Mouse (Mus musculus): ENCODE data around the gene Kcnj10. TPM values are rescaled to one million over a fixed set of nuclear protein-coding genes. Genes with fewer than 3 reads are reported as not detected.

Gene Kcnj10
- total RNA-seq (2017): 0.38 TPM in 1 of 2 replicates, not detected in the other

DNA sequence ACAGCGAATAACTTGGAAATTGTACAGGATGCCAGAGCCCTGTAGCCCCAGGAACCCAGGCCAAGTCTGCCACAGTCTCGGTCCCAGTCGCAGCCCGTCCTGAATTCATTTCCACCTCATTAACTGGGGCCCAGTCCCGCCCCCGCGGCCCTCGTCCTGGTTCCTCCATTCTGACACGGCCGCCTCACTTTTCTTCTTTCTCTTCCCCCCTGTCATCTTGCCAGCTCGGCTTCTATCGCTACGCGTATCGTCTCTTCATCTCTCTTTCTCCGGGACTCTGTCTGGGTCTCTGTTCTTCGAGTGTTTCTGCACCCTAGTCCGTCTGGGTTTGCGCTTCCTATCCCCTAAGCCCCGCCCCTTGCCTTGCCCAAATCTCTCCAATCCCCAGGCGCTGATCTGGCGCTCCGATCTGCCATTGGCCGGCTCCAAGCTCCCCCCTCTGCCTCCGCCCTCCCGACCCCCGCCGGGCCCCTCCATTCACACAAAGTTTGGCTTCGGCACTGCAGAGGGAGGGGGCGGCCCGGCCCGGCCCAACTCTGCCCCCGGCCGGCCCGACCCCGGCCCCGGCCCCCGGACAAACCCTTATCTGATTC, at the start of gene Kcnj10:
TSS of gene Kcnj10 (plus strand) at position 482 of the 593 bp plus-strand sequence.
- peak; percentile 92 to 94 for ATAC-seq (replicated peaks in 1 of 2; ENCODE audit: insufficient read depth in 1 of 2, low FRiP score in 2 of 2, low TSS enrichment in 1 of 2, low read depth in 1 of 2, poor library complexity in 2 of 2, severe bottlenecking in 2 of 2)

- ATAC-seq (replicated peaks in 1 of 2; ENCODE audit: insufficient read depth in 1 of 2, low FRiP score in 2 of 2, low TSS enrichment in 1 of 2, low read depth in 1 of 2, poor library complexity in 2 of 2, severe bottlenecking in 2 of 2): no peak
Observed at GRCm38 (mm10) chr1:172292880-172293279, 48.1 kb upstream of the Kcnj10 start.

- no peak for ATAC-seq (replicated peaks in 1 of 2; ENCODE audit: insufficient read depth in 1 of 2, low FRiP score in 2 of 2, low TSS enrichment in 1 of 2, low read depth in 1 of 2, poor library complexity in 2 of 2, severe bottlenecking in 2 of 2)
Observed at GRCm38 (mm10) chr1:172293449-172293848, 47.6 kb upstream of the Kcnj10 start.

GRCm38 (mm10) chr1:172295751-172296197, 45.2 kb upstream of the Kcnj10 start:
- ATAC-seq (replicated peaks in 1 of 2; ENCODE audit: insufficient read depth in 1 of 2, low FRiP score in 2 of 2, low TSS enrichment in 1 of 2, low read depth in 1 of 2, poor library complexity in 2 of 2, severe bottlenecking in 2 of 2): no peak

GRCm38 (mm10) chr1:172296816-172297510, 44.0 kb upstream of the Kcnj10 start:
- no peak for ATAC-seq (replicated peaks in 1 of 2; ENCODE audit: insufficient read depth in 1 of 2, low FRiP score in 2 of 2, low TSS enrichment in 1 of 2, low read depth in 1 of 2, poor library complexity in 2 of 2, severe bottlenecking in 2 of 2)

- no peak for ATAC-seq (replicated peaks in 1 of 2; ENCODE audit: insufficient read depth in 1 of 2, low FRiP score in 2 of 2, low TSS enrichment in 1 of 2, low read depth in 1 of 2, poor library complexity in 2 of 2, severe bottlenecking in 2 of 2)
Observed at GRCm38 (mm10) chr1:172297611-172298537, 43.1 kb upstream of the Kcnj10 start, which contains the start of gene Atp1a2. Atp1a2 (minus strand) TSS chr1:172298064.

GRCm38 (mm10) chr1:172299528-172299927, 41.5 kb upstream of the Kcnj10 start:
- ATAC-seq (replicated peaks in 1 of 2; ENCODE audit: insufficient read depth in 1 of 2, low FRiP score in 2 of 2, low TSS enrichment in 1 of 2, low read depth in 1 of 2, poor library complexity in 2 of 2, severe bottlenecking in 2 of 2): no peak

GRCm38 (mm10) chr1:172300247-172300646, 40.8 kb upstream of the Kcnj10 start:
- ATAC-seq (replicated peaks in 1 of 2; ENCODE audit: insufficient read depth in 1 of 2, low FRiP score in 2 of 2, low TSS enrichment in 1 of 2, low read depth in 1 of 2, poor library complexity in 2 of 2, severe bottlenecking in 2 of 2): no peak

DNA sequence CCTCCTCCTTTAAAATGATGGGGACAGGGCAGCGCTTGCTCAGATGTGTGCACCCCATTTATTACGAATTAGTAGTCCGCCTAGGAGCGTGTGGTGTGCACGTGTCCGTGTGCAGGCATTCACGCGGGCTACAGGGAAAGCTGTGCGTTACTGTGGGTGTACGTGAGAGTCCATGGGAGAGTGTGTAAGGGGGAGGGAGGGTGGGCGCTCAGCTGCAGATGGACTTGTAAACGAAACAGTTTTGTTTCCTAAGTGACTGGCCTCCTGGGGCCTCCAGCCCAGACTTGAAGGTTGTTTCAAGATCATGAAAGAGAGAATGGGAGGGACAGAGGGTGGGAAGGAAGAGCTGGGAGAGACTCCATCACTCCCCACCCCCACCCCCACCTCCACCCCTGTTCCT, 39.8 kb upstream of the Kcnj10 start:
- no peak for ATAC-seq (replicated peaks in 1 of 2; ENCODE audit: insufficient read depth in 1 of 2, low FRiP score in 2 of 2, low TSS enrichment in 1 of 2, low read depth in 1 of 2, poor library complexity in 2 of 2, severe bottlenecking in 2 of 2)

- ATAC-seq (replicated peaks in 1 of 2; ENCODE audit: insufficient read depth in 1 of 2, low FRiP score in 2 of 2, low TSS enrichment in 1 of 2, low read depth in 1 of 2, poor library complexity in 2 of 2, severe bottlenecking in 2 of 2): 0 out of 4 replicates have a peak, but pooled peaks have one; percentile 23 to 25
Observed at GRCm38 (mm10) chr1:172302311-172302710, 38.7 kb upstream of the Kcnj10 start.

GRCm38 (mm10) chr1:172302851-172303250, 38.2 kb upstream of the Kcnj10 start:
- no peak for ATAC-seq (replicated peaks in 1 of 2; ENCODE audit: insufficient read depth in 1 of 2, low FRiP score in 2 of 2, low TSS enrichment in 1 of 2, low read depth in 1 of 2, poor library complexity in 2 of 2, severe bottlenecking in 2 of 2)

- no peak for ATAC-seq (replicated peaks in 1 of 2; ENCODE audit: insufficient read depth in 1 of 2, low FRiP score in 2 of 2, low TSS enrichment in 1 of 2, low read depth in 1 of 2, poor library complexity in 2 of 2, severe bottlenecking in 2 of 2)
Observed at GRCm38 (mm10) chr1:172304443-172304842, 36.6 kb upstream of the Kcnj10 start.

GRCm38 (mm10) chr1:172305153-172305552, 35.9 kb upstream of the Kcnj10 start:
- no peak for ATAC-seq (replicated peaks in 1 of 2; ENCODE audit: insufficient read depth in 1 of 2, low FRiP score in 2 of 2, low TSS enrichment in 1 of 2, low read depth in 1 of 2, poor library complexity in 2 of 2, severe bottlenecking in 2 of 2)

DNA sequence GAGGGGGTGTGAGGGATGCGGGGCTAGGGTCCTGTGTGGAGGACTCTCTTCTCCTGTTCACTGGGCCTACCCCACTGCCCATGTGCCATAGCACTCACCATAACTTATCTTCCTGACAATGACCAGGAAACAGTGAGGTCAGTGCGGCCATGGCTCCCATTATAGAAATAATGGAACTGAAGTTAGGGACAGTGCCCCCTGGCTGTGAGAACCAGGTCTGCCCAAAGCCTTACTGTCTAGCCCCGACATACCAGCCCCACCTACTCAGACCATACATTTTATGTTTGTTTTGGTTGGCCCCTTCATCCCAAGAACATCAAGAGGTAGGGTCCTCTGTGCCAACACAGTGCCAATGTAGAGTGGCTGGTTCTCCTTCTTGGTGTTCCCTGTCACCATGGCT, 35.4 kb upstream of the Kcnj10 start:
- ATAC-seq (replicated peaks in 1 of 2; ENCODE audit: insufficient read depth in 1 of 2, low FRiP score in 2 of 2, low TSS enrichment in 1 of 2, low read depth in 1 of 2, poor library complexity in 2 of 2, severe bottlenecking in 2 of 2): no peak

DNA sequence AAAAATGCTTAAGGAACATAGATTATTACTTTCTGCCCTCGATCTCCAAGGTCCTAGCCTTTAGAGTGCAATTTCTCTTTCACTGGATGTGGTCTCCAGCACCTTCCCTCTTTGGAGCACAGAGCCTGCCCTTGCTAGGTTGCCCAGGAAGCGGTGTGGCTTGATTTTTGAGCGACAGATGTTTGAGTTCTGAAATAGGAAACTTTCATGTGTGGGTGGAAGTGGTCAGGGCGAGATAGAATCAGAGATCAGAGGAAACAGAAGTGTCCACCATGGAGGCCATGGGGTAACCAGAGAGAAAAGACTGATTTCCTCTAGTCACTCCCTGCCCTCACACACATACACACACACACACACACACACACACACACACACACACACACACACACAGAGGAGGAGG, 34.8 kb upstream of the Kcnj10 start:
- ATAC-seq (replicated peaks in 1 of 2; ENCODE audit: insufficient read depth in 1 of 2, low FRiP score in 2 of 2, low TSS enrichment in 1 of 2, low read depth in 1 of 2, poor library complexity in 2 of 2, severe bottlenecking in 2 of 2): peak; percentile 65 to 66

DNA sequence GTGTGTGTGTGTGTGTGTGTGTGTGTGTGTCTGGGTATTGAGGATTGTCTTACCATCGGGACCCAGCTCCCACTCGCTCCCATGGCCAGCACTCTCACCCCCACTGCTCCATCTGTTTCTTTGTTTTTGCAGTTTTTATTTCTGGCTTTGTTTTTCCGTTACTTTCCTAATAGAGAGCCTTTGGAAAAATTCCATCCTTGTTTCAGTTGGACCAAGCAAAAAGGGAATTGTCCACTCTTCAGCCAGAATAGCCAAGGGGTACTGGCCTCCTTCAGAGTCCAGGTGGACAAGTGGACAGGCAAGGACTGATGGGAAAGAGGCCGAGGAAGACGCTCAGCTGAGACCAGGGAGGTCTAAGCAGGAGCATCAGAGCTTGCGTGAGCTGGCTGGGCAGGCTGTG, 34.1 kb upstream of the Kcnj10 start:
- ATAC-seq (replicated peaks in 1 of 2; ENCODE audit: insufficient read depth in 1 of 2, low FRiP score in 2 of 2, low TSS enrichment in 1 of 2, low read depth in 1 of 2, poor library complexity in 2 of 2, severe bottlenecking in 2 of 2): no peak

GRCm38 (mm10) chr1:172307936-172308335, 33.1 kb upstream of the Kcnj10 start:
- ATAC-seq (replicated peaks in 1 of 2; ENCODE audit: insufficient read depth in 1 of 2, low FRiP score in 2 of 2, low TSS enrichment in 1 of 2, low read depth in 1 of 2, poor library complexity in 2 of 2, severe bottlenecking in 2 of 2): no peak

- ATAC-seq (replicated peaks in 1 of 2; ENCODE audit: insufficient read depth in 1 of 2, low FRiP score in 2 of 2, low TSS enrichment in 1 of 2, low read depth in 1 of 2, poor library complexity in 2 of 2, severe bottlenecking in 2 of 2): no peak
Observed at GRCm38 (mm10) chr1:172308409-172308808, 32.6 kb upstream of the Kcnj10 start.

Measured in hematopoietic stem cell, adult 5-6 weeks (primary cell).